Mouse (Mus musculus) G1E (cell line): ENCODE results near the gene Icmt. TPM values are rescaled to one million over a fixed set of nuclear protein-coding genes. Genes with fewer than 3 reads are reported as not detected.
A peak's percentile ranks its signal among the peaks of the same experiment; 100 is the strongest.

Experiments
- ATAC-seq: 2 replicates; pipeline ENCODE4 v1.8.0; 2016; ENCODE audit warnings: mild to moderate bottlenecking; ENCODE audit not compliant: insufficient number of reproducible peaks, poor library complexity, low FRiP score, severe bottlenecking; ENCODE audit errors: extremely low read depth
- DNase-seq: peaks from one replicate; pipeline ENCODE4 v3.0.0; 2012; ENCODE audit warnings: low spot score
- H3K27me3 ChIP-seq: 2 replicates; pipeline ENCODE4 v1.6.1; 2012; ENCODE audit warnings: mild to moderate bottlenecking, low read length, inconsistent platforms; ENCODE audit not compliant: insufficient read depth
- H3K36me3 ChIP-seq: replicated peaks from 2 replicates; pipeline ENCODE3; 2012; ENCODE audit warnings: mild to moderate bottlenecking, inconsistent platforms
- H3K4me1 ChIP-seq: 2 replicates; pipeline ENCODE4 v1.6.1; 2012; ENCODE audit warnings: low read depth, low read length, inconsistent platforms, mixed read lengths; ENCODE audit not compliant: insufficient read depth
- H3K4me3 ChIP-seq: 2 replicates; pipeline ENCODE4 v1.5.1; 2012; ENCODE audit warnings: low read depth, mild to moderate bottlenecking, inconsistent platforms, low read length, moderate library complexity, mixed read lengths
- H3K9me3 ChIP-seq: replicated peaks from 2 replicates; pipeline ENCODE4 v1.6.1; 2012; ENCODE audit warnings: inconsistent platforms
- CTCF ChIP-seq: IDR thresholded peaks from 2 replicates; pipeline ENCODE4 v1.5.1; 2012; ENCODE audit warnings: low read depth, low read length, inconsistent platforms, mixed read lengths
- GATA1 ChIP-seq: IDR thresholded peaks from 2 replicates; pipeline ENCODE4 v1.6.1; 2012; ENCODE audit warnings: borderline replicate concordance, low read length, inconsistent platforms, mixed read lengths
- GATA2 ChIP-seq: IDR thresholded peaks from 2 replicates; pipeline ENCODE4 v1.6.1; 2012; ENCODE audit warnings: low read depth, low read length, inconsistent platforms, borderline replicate concordance
- POLR2AphosphoS5 ChIP-seq: IDR thresholded peaks from 2 replicates; pipeline ENCODE4 v1.6.1; 2012; ENCODE audit warnings: low read depth, low read length, inconsistent platforms; ENCODE audit not compliant: insufficient replicate concordance
- TAL1 ChIP-seq: conservative IDR thresholded peaks from 2 replicates; pipeline ENCODE4 v1.6.1; 2012; ENCODE audit warnings: low read depth, low read length, inconsistent platforms, mixed read lengths
- polyA plus RNA-seq: library from polyadenylated mRNA; stranded (reverse); fragments of >175 nt; gene quantifications from 2 replicates; pipeline ENCODE4 v1.2.3, GENCODE M21; 2012
- total RNA-seq, 2 experiments: library from RNA; stranded (forward) in 1 of 2; stranded (reverse) in 1 of 2; fragments of 200-1000 nt in 1 of 2; fragments of >200 nt in 1 of 2; fragmentation: Nextera tagmentation in 1 of 2; gene quantifications; 2 replicates each; pipeline ENCODE4 v1.2.3; 2014 to 2017

Gene Icmt
- total and polyA plus RNA-seq, 3 experiments: 19.0 to 21.9 (median 21.5) TPM

GRCm38 (mm10) chr4:152273191-152273590 is 23.8 kb upstream of the Icmt start:
- ATAC-seq (no peak), DNase-seq (no peak)
- TF ChIP-seq GATA1 (no peak), GATA2 (no peak), POLR2AphosphoS5 (no peak), CTCF (no peak), TAL1 (no peak)
- Histone ChIP-seq H3K36me3 (peaks cover 48% of the 10 kb centered on the region), H3K4me3 (no peak overlapping the region), H3K4me1 (peaks cover 8% of the 10 kb centered on the region), H3K27me3 (peaks cover 15% of the 10 kb centered on the region; the same call in 1 of the 2 replicates), H3K9me3 (peaks cover 5% of the 10 kb centered on the region)

DNA sequence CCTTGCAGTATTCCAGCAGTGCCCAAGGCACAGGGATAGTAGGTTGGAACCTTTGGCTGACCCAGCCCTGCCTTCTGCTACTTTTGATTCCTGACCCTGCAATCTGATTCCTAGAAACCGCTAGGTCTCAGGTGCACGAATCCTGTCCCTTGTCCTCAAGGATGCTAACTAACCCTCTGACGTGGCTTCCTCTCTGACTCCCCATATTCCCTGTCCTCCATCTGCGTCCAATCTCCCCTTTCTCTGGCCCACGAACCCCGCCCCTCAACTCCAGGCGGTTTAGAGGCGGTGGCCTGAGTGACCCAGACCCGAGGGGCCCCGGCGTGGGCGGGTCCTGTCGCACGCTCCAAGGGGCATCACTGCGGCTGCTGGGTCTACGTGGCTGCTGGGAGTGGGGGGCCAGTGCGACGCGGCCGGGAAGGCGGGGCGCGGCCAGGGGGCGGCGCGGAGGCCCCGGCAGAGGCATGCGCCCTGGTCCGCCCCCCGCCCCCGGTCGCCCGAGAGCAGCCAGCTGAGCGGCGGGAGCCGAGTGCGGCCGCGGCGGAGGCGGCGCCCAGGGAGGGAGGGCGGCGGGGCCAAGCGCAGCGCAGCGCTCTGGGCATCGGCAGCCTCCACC is 23.3 kb upstream of the Icmt start, which contains the start of gene Gpr153:
Gene Gpr153 (plus strand): TSS at position 612 of the 616 bp plus-strand sequence.
- peaks cover 5% of the 10 kb centered on the region for H3K9me3 ChIP-seq
- no peak for TF ChIP-seq POLR2AphosphoS5
- TF ChIP-seq GATA1: no peak
- no peak for TF ChIP-seq TAL1
- no peak for TF ChIP-seq CTCF
- no peak for TF ChIP-seq GATA2
- peaks cover 43% of the 10 kb centered on the region for H3K36me3 ChIP-seq
- peak within 1 kb of the TSS; percentile 20; the same call in 1 of the 2 replicates for H3K4me3 ChIP-seq
- peaks cover 15% of the 10 kb centered on the region; the same call in 1 of the 2 replicates for H3K27me3 ChIP-seq
- peaks cover 8% of the 10 kb centered on the region for H3K4me1 ChIP-seq
- no peak for ATAC-seq
- DNase-seq: no peak

GRCm38 (mm10) chr4:152274681-152275131 is 22.3 kb upstream of the Icmt start:
- Histone ChIP-seq H3K4me3 (no peak overlapping the region; the same call in 1 of the 2 replicates), H3K36me3 (peaks cover 33% of the 10 kb centered on the region), H3K9me3 (peaks cover 8% of the 10 kb centered on the region), H3K4me1 (peaks cover 8% of the 10 kb centered on the region), H3K27me3 (peaks cover 16% of the 10 kb centered on the region; the same call in 1 of the 2 replicates)
- ATAC-seq: no peak
- no peak for DNase-seq
- TF ChIP-seq TAL1: no peak
- TF ChIP-seq GATA2: no peak
- no peak for TF ChIP-seq CTCF
- no peak for TF ChIP-seq POLR2AphosphoS5
- no peak for TF ChIP-seq GATA1

DNA sequence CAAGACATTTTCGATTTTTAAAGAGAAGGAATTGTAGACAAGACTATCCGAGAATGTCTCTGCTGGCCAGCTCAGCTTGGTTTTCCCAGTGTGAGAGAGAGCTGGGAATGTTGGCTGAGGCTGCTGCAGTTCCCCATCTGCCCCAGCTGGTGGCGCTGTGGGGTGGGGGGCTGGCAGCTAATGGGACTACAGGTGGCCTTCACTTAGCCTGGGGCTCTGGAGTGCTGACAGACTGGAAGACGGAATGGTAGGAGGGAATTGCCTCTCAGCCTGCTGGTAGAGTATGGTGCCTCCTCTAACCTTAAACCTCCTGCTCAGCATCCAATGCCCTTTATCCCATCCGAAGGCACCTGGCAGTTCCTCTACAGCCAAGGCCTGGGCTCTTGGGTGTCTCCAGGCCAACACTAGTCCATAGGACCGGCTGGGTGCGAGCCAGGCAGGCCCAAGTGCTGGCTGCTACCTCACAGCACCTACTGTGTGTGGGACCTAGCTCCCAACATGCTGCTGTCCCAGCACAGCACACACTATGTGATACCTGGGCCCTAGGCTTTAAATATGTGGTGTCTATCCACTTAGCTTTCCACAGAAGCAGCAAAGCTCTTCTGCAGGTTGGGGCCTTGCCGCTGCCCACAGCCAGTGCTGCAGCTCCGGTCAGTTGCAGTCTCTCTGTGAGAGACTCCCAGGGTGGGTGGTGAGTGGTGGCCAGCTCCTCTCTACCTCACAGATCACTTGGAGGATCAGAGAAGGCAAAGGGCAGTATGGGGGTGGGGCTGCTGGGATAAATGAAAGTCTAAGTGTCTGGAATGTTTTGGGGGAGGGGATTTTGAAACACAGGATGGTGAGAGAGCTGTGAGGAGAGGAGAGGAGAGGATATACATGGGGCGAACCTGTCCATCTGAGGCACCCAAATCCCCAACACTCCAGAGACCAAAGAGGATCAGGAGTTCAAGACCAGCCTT is 20.4 kb upstream of the Icmt start:
- TF ChIP-seq GATA2: no peak
- peak; percentile 53 for TF ChIP-seq CTCF
- TF ChIP-seq GATA1: no peak
- Histone ChIP-seq H3K4me3 (no peak overlapping the region), H3K27me3 (peaks cover 21% of the 10 kb centered on the region; the same call in 1 of the 2 replicates), H3K4me1 (peaks cover 8% of the 10 kb centered on the region), H3K9me3 (peaks cover 14% of the 10 kb centered on the region), H3K36me3 (peaks cover 14% of the 10 kb centered on the region)
- DNase-seq: no peak
- ATAC-seq: no peak

GRCm38 (mm10) chr4:152277916-152278315 is 19.1 kb upstream of the Icmt start:
- peaks cover 21% of the 10 kb centered on the region; the same call in 1 of the 2 replicates for H3K27me3 ChIP-seq
- ATAC-seq (no peak), DNase-seq (no peak)

GRCm38 (mm10) chr4:152278986-152279385 is 18.0 kb upstream of the Icmt start:
- Histone ChIP-seq H3K4me1 (peaks cover 4% of the 10 kb centered on the region; the same call in 1 of the 2 replicates), H3K9me3 (peaks cover 29% of the 10 kb centered on the region), H3K4me3 (no peak overlapping the region), H3K36me3 (no peaks in the 10 kb centered on the region), H3K27me3 (peaks cover 16% of the 10 kb centered on the region; the same call in 1 of the 2 replicates)
- no peak for DNase-seq
- no peak for ATAC-seq
- no peak for TF ChIP-seq GATA1

More at GRCm38 (mm10) chr4:152277916-152278315, 19.1 kb upstream of the Icmt start:
- no peak overlapping the region for H3K4me3 ChIP-seq
- H3K36me3 ChIP-seq: peaks cover 2% of the 10 kb centered on the region
- peaks cover 24% of the 10 kb centered on the region for H3K9me3 ChIP-seq
- TF ChIP-seq GATA1 (no peak), POLR2AphosphoS5 (no peak), TAL1 (no peak), CTCF (no peak), GATA2 (no peak)
- peaks cover 8% of the 10 kb centered on the region for H3K4me1 ChIP-seq
